Mouse (Mus musculus) left cerebral cortex, adult 6 months (tissue): ENCODE data around the gene Vmn2r16. TPM values are rescaled to one million over a fixed set of nuclear protein-coding genes. Genes with fewer than 3 reads are reported as not detected.

Source experiments
- long read RNA-seq, 2 experiments: library from polyadenylated mRNA; unstranded; transcript quantifications; one replicate each; pipeline ENCODE4 v2.0.0; 2019 to 2020
- polyA plus RNA-seq: library from polyadenylated mRNA; unstranded; fragments of <200 nt; fragmentation: Nextera tagmentation; gene quantifications from 2 replicates; pipeline ENCODE4 v1.2.3, GENCODE M21; 2021

Gene Vmn2r16
- not detected in 2 replicates for polyA plus RNA-seq
- long read RNA-seq, experiment 1, result 0 reads
- long read RNA-seq, experiment 2, result 0 reads

GRCm38 (mm10) chr5:109329862-109330261 is at the start of gene Vmn2r16:
Gene Vmn2r16, plus strand, starts transcription at chr5:109330162.

DNA sequence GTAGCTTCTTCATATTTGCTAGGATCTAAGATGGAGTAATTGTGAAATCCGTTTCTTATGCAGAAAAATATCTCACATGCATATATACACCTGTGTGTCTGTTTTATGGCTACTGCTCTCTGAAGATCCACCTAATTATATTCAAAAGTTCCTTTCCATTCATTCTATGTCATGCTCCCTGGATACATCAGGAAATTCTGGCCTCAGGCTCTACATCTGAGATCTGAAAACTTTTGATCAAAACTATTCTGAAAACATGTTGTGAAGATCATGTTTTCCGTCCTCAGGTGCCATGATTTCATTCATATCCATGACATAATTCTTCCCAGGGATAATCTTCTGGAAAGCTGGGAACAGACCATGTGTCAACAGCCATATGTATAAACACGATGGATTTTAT is 32.4 kb upstream of the Vmn2r16 start, which contains the start of gene Vmn2r15:
TSS of gene Vmn2r15 (minus strand) at position 101 of the 400 bp plus-strand sequence.

DNA sequence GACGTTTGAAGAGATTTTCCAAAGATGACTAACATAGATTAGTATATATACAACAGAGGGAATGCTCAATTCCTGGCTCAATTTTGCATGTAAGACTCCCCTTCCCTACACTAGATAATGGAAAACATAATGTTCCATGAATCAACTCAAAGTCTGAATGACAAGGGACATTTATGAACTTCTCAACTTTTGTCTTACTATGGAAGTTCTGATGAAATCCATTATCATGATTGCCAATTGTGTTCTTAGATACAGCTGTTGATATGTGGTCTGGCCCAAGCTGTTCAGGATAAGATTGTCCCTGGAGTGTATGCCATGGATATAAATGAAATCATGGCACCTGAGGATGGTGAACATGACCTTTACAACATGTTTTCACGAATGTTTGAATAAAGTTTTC is 89.4 kb downstream of the Vmn2r16 start, which contains the start of gene Vmn2r17:
TSS of gene Vmn2r17 (plus strand) at position 301 of the 400 bp plus-strand sequence.

Other genes with a start within 250 kb of the Vmn2r16 start
- not detected in 2 replicates for gene Vmn2r12, start 232.2 kb upstream of the Vmn2r16 start, polyA plus RNA-seq
- gene Vmn2r13, start 138.0 kb upstream of the Vmn2r16 start, polyA plus RNA-seq, result not detected in 2 replicates
- gene Vmn2r14, start 105.5 kb upstream of the Vmn2r16 start, polyA plus RNA-seq, result not detected in 2 replicates
- not detected in 2 replicates for gene Vmn2r15, start 32.5 kb upstream of the Vmn2r16 start, polyA plus RNA-seq
- not detected in 2 replicates for gene Vmn2r17, start 89.5 kb downstream of the Vmn2r16 start, polyA plus RNA-seq
- 6.1 and 19.5 TPM in 2 replicates for gene Crlf2, start 228.8 kb downstream of the Vmn2r16 start, polyA plus RNA-seq